Mouse (Mus musculus): ENCODE measurements around the gene 9130230L23Rik. TPM values are rescaled to one million over a fixed set of nuclear protein-coding genes. Genes with fewer than 3 reads are reported as not detected.

9130230L23Rik gene
- polyA plus RNA-seq, 1 experiment from 2014 or later, result 1.4 TPM

- H3K4me3 ChIP-seq (ENCODE audit: low read depth, low read length), result no peak overlapping the region
- H3K4me1 ChIP-seq (replicated peaks; ENCODE audit: control insufficient read depth, insufficient read depth, low read length), result no peaks in the 10 kb centered on the region
- H3K9me3 ChIP-seq (ENCODE audit: control insufficient read depth, low read length), result no peaks in the 10 kb centered on the region
- 66% methylated on average over 11 of the region's 11 CpGs for WGBS
- ATAC-seq (replicated peaks; ENCODE audit: low FRiP score, low TSS enrichment, low read depth) (no peak), DNase-seq (ENCODE audit: low spot score) (no peak)
- no peaks in the 10 kb centered on the region for H3K27me3 ChIP-seq (replicated peaks; ENCODE audit: control insufficient read depth, insufficient read depth, low read length)
- no peaks in the 10 kb centered on the region for H3K36me3 ChIP-seq (ENCODE audit: control insufficient read depth, insufficient read depth, low read length)
- H3K27ac ChIP-seq (ENCODE audit: low read depth), result no peak overlapping the region
- H3K4me2 ChIP-seq (ENCODE audit: low read length), result no peak overlapping the region
- H3K9ac ChIP-seq (ENCODE audit: low read length), result no peak overlapping the region
Observed at GRCm38 (mm10) chr5:65937011-65937726, 66.9 kb downstream of the 9130230L23Rik start.

- no peaks in the 10 kb centered on the region for H3K27me3 ChIP-seq (replicated peaks; ENCODE audit: control insufficient read depth, insufficient read depth, low read length)
- H3K36me3 ChIP-seq (ENCODE audit: control insufficient read depth, insufficient read depth, low read length), result no peaks in the 10 kb centered on the region
- H3K27ac ChIP-seq (ENCODE audit: low read depth), result no peak within 1 kb of the TSS
- H3K4me2 ChIP-seq (ENCODE audit: low read length), result no peak within 1 kb of the TSS
- no peaks in the 10 kb centered on the region for H3K4me1 ChIP-seq (replicated peaks; ENCODE audit: control insufficient read depth, insufficient read depth, low read length)
- DNase-seq (ENCODE audit: low spot score), result no peak
- 82% methylated on average over 5 of the region's 5 CpGs for WGBS
- H3K4me3 ChIP-seq (ENCODE audit: low read depth, low read length), result no peak within 1 kb of the TSS
- H3K9me3 ChIP-seq (ENCODE audit: control insufficient read depth, low read length), result no peaks in the 10 kb centered on the region
- ATAC-seq (replicated peaks; ENCODE audit: low FRiP score, low TSS enrichment, low read depth), result no peak
- no peak within 1 kb of the TSS for H3K9ac ChIP-seq (ENCODE audit: low read length)
Observed at GRCm38 (mm10) chr5:65934783-65935182, 69.3 kb downstream of the 9130230L23Rik start, which contains the start of gene Chrna9. Chrna9 (plus strand) TSS chr5:65934921.

DNA sequence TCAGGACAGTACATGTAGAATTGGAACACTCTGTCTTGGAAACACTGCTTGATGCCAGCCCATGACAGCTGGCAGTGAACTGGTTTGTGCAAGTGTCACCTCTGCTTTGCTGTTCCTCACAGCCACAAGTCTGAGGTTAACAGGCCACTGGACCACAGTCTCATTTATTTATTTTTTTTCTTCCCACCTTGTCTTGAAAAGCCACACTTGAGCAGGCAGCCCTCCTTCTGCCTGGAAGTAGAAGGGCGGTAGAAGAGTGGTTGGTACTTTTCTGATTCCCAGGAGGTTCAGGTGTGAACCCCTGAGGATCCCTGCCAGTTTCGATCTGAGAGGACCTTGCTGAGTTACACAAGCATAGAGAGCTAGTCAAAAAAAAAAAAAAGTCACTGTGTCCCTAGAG lies 70.3 kb downstream of the 9130230L23Rik start:
- DNase-seq (ENCODE audit: low spot score) (no peak), ATAC-seq (replicated peaks; ENCODE audit: low FRiP score, low TSS enrichment, low read depth) (no peak)
- H3K27me3 ChIP-seq (replicated peaks; ENCODE audit: control insufficient read depth, insufficient read depth, low read length), result no peaks in the 10 kb centered on the region
- 96% methylated on average over 2 of the region's 2 CpGs for WGBS
- H3K9ac ChIP-seq (ENCODE audit: low read length), result no peak overlapping the region
- H3K4me1 ChIP-seq (replicated peaks; ENCODE audit: control insufficient read depth, insufficient read depth, low read length), result no peaks in the 10 kb centered on the region
- H3K4me3 ChIP-seq (ENCODE audit: low read depth, low read length), result no peak overlapping the region
- no peak overlapping the region for H3K27ac ChIP-seq (ENCODE audit: low read depth)
- H3K36me3 ChIP-seq (ENCODE audit: control insufficient read depth, insufficient read depth, low read length), result no peaks in the 10 kb centered on the region
- H3K9me3 ChIP-seq (ENCODE audit: control insufficient read depth, low read length), result no peaks in the 10 kb centered on the region
- H3K4me2 ChIP-seq (ENCODE audit: low read length), result no peak overlapping the region

DNA sequence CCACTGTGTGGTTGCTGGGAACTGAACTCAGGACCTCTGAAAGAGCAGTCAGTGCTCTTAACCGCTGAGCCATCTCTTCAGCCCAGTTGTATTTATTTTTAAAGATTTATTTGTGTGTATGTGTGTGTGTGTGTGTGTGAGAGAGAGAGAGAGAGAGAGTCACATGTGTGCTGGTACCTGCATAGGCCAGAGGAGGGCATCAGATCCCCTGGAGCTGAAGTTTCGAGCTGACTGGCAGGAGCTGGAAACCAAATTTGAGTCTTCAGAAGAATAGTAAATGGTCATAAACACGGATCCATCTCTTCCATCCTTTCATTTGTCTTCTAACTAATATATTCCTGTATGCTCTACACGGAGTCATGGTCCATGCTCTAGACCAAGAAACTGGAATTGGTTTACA lies 70.8 kb downstream of the 9130230L23Rik start:
- WGBS, result 83% methylated on average over 4 of the region's 4 CpGs
- H3K9ac ChIP-seq (ENCODE audit: low read length), result no peak overlapping the region
- H3K27ac ChIP-seq (ENCODE audit: low read depth), result no peak overlapping the region
- ATAC-seq (replicated peaks; ENCODE audit: low FRiP score, low TSS enrichment, low read depth) (no peak), DNase-seq (ENCODE audit: low spot score) (no peak)
- no peaks in the 10 kb centered on the region for H3K27me3 ChIP-seq (replicated peaks; ENCODE audit: control insufficient read depth, insufficient read depth, low read length)
- H3K4me1 ChIP-seq (replicated peaks; ENCODE audit: control insufficient read depth, insufficient read depth, low read length), result no peaks in the 10 kb centered on the region
- no peak overlapping the region for H3K4me3 ChIP-seq (ENCODE audit: low read depth, low read length)
- no peaks in the 10 kb centered on the region for H3K36me3 ChIP-seq (ENCODE audit: control insufficient read depth, insufficient read depth, low read length)
- H3K4me2 ChIP-seq (ENCODE audit: low read length), result no peak overlapping the region
- no peaks in the 10 kb centered on the region for H3K9me3 ChIP-seq (ENCODE audit: control insufficient read depth, low read length)

GRCm38 (mm10) chr5:65930171-65930570 lies 73.9 kb downstream of the 9130230L23Rik start:
- no peaks in the 10 kb centered on the region for H3K36me3 ChIP-seq (ENCODE audit: control insufficient read depth, insufficient read depth, low read length)
- DNase-seq (ENCODE audit: low spot score), result no peak
- 72% methylated on average over 4 of the region's 4 CpGs for WGBS
- no peaks in the 10 kb centered on the region for H3K4me1 ChIP-seq (replicated peaks; ENCODE audit: control insufficient read depth, insufficient read depth, low read length)
- H3K4me3 ChIP-seq (ENCODE audit: low read depth, low read length), result no peak overlapping the region
- no peaks in the 10 kb centered on the region for H3K27me3 ChIP-seq (replicated peaks; ENCODE audit: control insufficient read depth, insufficient read depth, low read length)
- H3K4me2 ChIP-seq (ENCODE audit: low read length), result no peak overlapping the region
- no peak overlapping the region for H3K9ac ChIP-seq (ENCODE audit: low read length)
- no peaks in the 10 kb centered on the region for H3K9me3 ChIP-seq (ENCODE audit: control insufficient read depth, low read length)
- ATAC-seq (replicated peaks; ENCODE audit: low FRiP score, low TSS enrichment, low read depth), result no peak
- no peak overlapping the region for H3K27ac ChIP-seq (ENCODE audit: low read depth)

Small RNA genes lying within 50 kb of the gene (microRNA-seq; reads per million reads assigned to microRNA genes)
- gene Gm25952, result not detected

Other genes with a start within 250 kb of the 9130230L23Rik start
- 41.0 and 43.4 TPM in 2 replicates for gene N4bp2, start 240.8 kb downstream of the 9130230L23Rik start, polyA plus RNA-seq (2014; fragmentation: Nextera tagmentation; extraction: Ambion mirVana)
- 0.73 and 0.77 TPM in 2 replicates for gene Rhoh, start 143.1 kb downstream of the 9130230L23Rik start, polyA plus RNA-seq (2014; fragmentation: Nextera tagmentation; extraction: Ambion mirVana)
- not detected in 2 replicates for gene Chrna9, start 69.4 kb downstream of the 9130230L23Rik start, polyA plus RNA-seq (2014; fragmentation: Nextera tagmentation; extraction: Ambion mirVana)
- gene Rbm47, start 168.8 kb upstream of the 9130230L23Rik start, polyA plus RNA-seq (2014; fragmentation: Nextera tagmentation; extraction: Ambion mirVana), result 65.1 and 79.2 TPM in 2 replicates